Mouse (Mus musculus) bone marrow, adult 2 months (tissue): ENCODE results near the gene Cebpe. TPM values are rescaled to one million over a fixed set of nuclear protein-coding genes. Genes with fewer than 3 reads are reported as not detected.

Experiments used
- H3K27ac ChIP-seq: fragments of 200-500 bp; 2 replicates; pipeline ENCODE4 v1.5.1; 2012; ENCODE audit warnings: low read depth, mild to moderate bottlenecking, control low read depth, inconsistent platforms, low read length; ENCODE audit not compliant: control insufficient read depth, poor library complexity, insufficient read depth
- H3K4me1 ChIP-seq: fragments of 200-500 bp; 2 replicates; pipeline ENCODE4 v1.6.1; 2011; ENCODE audit warnings: low read length; ENCODE audit not compliant: control insufficient read depth, insufficient read depth
- H3K4me3 ChIP-seq: fragments of 200-500 bp; replicated peaks from 2 replicates; pipeline ENCODE3; 2011; ENCODE audit warnings: mild to moderate bottlenecking, low read depth, low read length, control low read depth; ENCODE audit not compliant: control insufficient read depth
- CTCF ChIP-seq: fragments of 200-500 bp; IDR thresholded peaks from 2 replicates; pipeline ENCODE4 v1.5.1; 2011; ENCODE audit warnings: low read length, control low read depth; ENCODE audit not compliant: control insufficient read depth, insufficient read depth
- POLR2A ChIP-seq: fragments of 200-500 bp; IDR thresholded peaks from 2 replicates; pipeline ENCODE4 v1.6.1; 2011; ENCODE audit warnings: low read depth, mild to moderate bottlenecking, control low read depth, low read length, borderline replicate concordance; ENCODE audit not compliant: control insufficient read depth
- WGBS: fragments of 180-500 bp; shearing (Covaris S2); methylation state at CpG from one replicate; pipeline ENCODE4 v1.1.7; 2018; 5-methylcytosine and 5-hydroxymethylcytosine counted together
- polyA plus RNA-seq: library from polyadenylated mRNA; stranded (reverse); fragments of >200 nt; gene quantifications from 2 replicates; pipeline ENCODE4 v1.2.4, GENCODE M21; 2011; ENCODE audit warnings: low replicate concordance; ENCODE audit not compliant: missing spikeins, insufficient read depth, insufficient read length

Cebpe gene
- polyA plus RNA-seq, 1 experiment: 90.9 TPM

GRCm38 (mm10) chr14:54730305-54730704, 18.3 kb upstream of the Cebpe start:
- 77% methylated on average over 6 of the region's 6 CpGs for WGBS
- no peak overlapping the region for H3K4me3 ChIP-seq
- no peak overlapping the region for H3K27ac ChIP-seq
- H3K4me1 ChIP-seq: no peaks in the 10 kb centered on the region
- no peak for TF ChIP-seq POLR2A
- no peak for TF ChIP-seq CTCF

GRCm38 (mm10) chr14:54728823-54729653, 17.1 kb upstream of the Cebpe start:
- Histone ChIP-seq H3K27ac (no peak overlapping the region), H3K4me1 (no peaks in the 10 kb centered on the region), H3K4me3 (no peak overlapping the region)
- TF ChIP-seq CTCF (no peak), POLR2A (no peak)
- WGBS: 81% methylated on average over 13 of the region's 13 CpGs

- Histone ChIP-seq H3K27ac (no peak overlapping the region), H3K4me3 (no peak overlapping the region), H3K4me1 (no peaks in the 10 kb centered on the region)
- 80% methylated on average over 5 of the region's 5 CpGs for WGBS
- no peak for TF ChIP-seq POLR2A
- TF ChIP-seq CTCF: no peak
Observed at GRCm38 (mm10) chr14:54727565-54727964, 15.6 kb upstream of the Cebpe start.

GRCm38 (mm10) chr14:54724049-54724448, 12.1 kb upstream of the Cebpe start:
- H3K4me3 ChIP-seq: no peak overlapping the region
- WGBS: 23% methylated on average over 6 of the region's 6 CpGs
- no peak overlapping the region for H3K27ac ChIP-seq
- no peaks in the 10 kb centered on the region for H3K4me1 ChIP-seq
- TF ChIP-seq CTCF (no peak), POLR2A (no peak)

GRCm38 (mm10) chr14:54721711-54722110, 9.7 kb upstream of the Cebpe start:
- 83% methylated on average over 10 of the region's 10 CpGs for WGBS
- Histone ChIP-seq H3K27ac (no peak overlapping the region), H3K4me1 (no peaks in the 10 kb centered on the region), H3K4me3 (no peak overlapping the region)
- TF ChIP-seq CTCF (no peak), POLR2A (no peak)

- WGBS: 77% methylated on average over 7 of the region's 7 CpGs
- no peaks in the 10 kb centered on the region for H3K4me1 ChIP-seq
- H3K4me3 ChIP-seq: no peak overlapping the region
- no peak overlapping the region for H3K27ac ChIP-seq
- no peak for TF ChIP-seq POLR2A
- no peak for TF ChIP-seq CTCF
Observed at GRCm38 (mm10) chr14:54720654-54721350, 8.8 kb upstream of the Cebpe start.

- Histone ChIP-seq H3K27ac (no peak overlapping the region), H3K4me3 (no peak overlapping the region), H3K4me1 (no peaks in the 10 kb centered on the region)
- no peak for TF ChIP-seq CTCF
- WGBS: 89% methylated on average over 11 of the region's 11 CpGs
Observed at GRCm38 (mm10) chr14:54720041-54720440, 8.1 kb upstream of the Cebpe start.

- TF ChIP-seq POLR2A (no peak), CTCF (no peak)
- 69% methylated on average over 1 of the region's 1 CpGs for WGBS
- no peak overlapping the region for H3K4me3 ChIP-seq
- H3K27ac ChIP-seq: no peak overlapping the region
- H3K4me1 ChIP-seq: peaks cover 4% of the 10 kb centered on the region; the same call in 1 of the 2 replicates
Observed at GRCm38 (mm10) chr14:54715402-54715801, 3.4 kb upstream of the Cebpe start.

- WGBS: under 1% methylated on average over 15 of the region's 15 CpGs
- H3K4me1 ChIP-seq: peaks cover 4% of the 10 kb centered on the region
- no peak overlapping the region for H3K27ac ChIP-seq
- peak overlapping the region; percentile 52 for H3K4me3 ChIP-seq
- no peak; the same call in 1 of the 2 replicates for TF ChIP-seq POLR2A
- TF ChIP-seq CTCF: no peak
Observed at GRCm38 (mm10) chr14:54714617-54715081, 2.7 kb upstream of the Cebpe start.
